Mouse (Mus musculus) midbrain, embryonic 16.5 days (tissue): ENCODE results near the gene Abr. TPM values are rescaled to one million over a fixed set of nuclear protein-coding genes. Genes with fewer than 3 reads are reported as not detected.

Experiments used
- ATAC-seq: fragments of 200-750 bp; cut with Nextera tagmentation; 2 replicates; pipeline ENCODE4 v1.8.0; 2017; ENCODE audit warnings: moderate TSS enrichment
- H3K27ac ChIP-seq: fragments of 300-500 bp; sonication (generic); 2 replicates; pipeline ENCODE4 v1.5.1; 2014; ENCODE audit warnings: mild to moderate bottlenecking, low read length, mixed read lengths
- H3K27me3 ChIP-seq: fragments of 300-500 bp; sonication (generic); 2 replicates; pipeline ENCODE4 v1.6.1; 2014; ENCODE audit warnings: low read depth, low read length, mixed read lengths; ENCODE audit not compliant: control insufficient read depth, insufficient read depth
- H3K36me3 ChIP-seq: fragments of 300-500 bp; sonication (generic); 2 replicates; pipeline ENCODE4 v1.6.1; 2014; ENCODE audit warnings: mild to moderate bottlenecking, low read length, moderate library complexity, mixed read lengths; ENCODE audit not compliant: control insufficient read depth, insufficient read depth
- H3K4me1 ChIP-seq: fragments of 300-500 bp; sonication (generic); 2 replicates; pipeline ENCODE4 v1.6.1; 2014; ENCODE audit warnings: mild to moderate bottlenecking, low read length, mixed read lengths; ENCODE audit not compliant: control insufficient read depth, insufficient read depth
- H3K4me2 ChIP-seq: fragments of 300-500 bp; sonication (generic); 2 replicates; pipeline ENCODE4 v1.6.1; 2014; ENCODE audit warnings: mild to moderate bottlenecking, low read length, mixed read lengths
- H3K4me3 ChIP-seq: fragments of 300-500 bp; sonication (generic); 2 replicates; pipeline ENCODE4 v1.5.1; 2014; ENCODE audit warnings: low read depth, mild to moderate bottlenecking, low read length, moderate library complexity, mixed read lengths
- H3K9ac ChIP-seq: fragments of 300-500 bp; sonication (generic); 2 replicates; pipeline ENCODE4 v1.6.1; 2014; ENCODE audit warnings: low read depth, low read length, mixed read lengths
- H3K9me3 ChIP-seq: fragments of 300-500 bp; sonication (generic); replicated peaks from 2 replicates; pipeline ENCODE4 v1.6.1; 2014; ENCODE audit warnings: mild to moderate bottlenecking, low read length, mixed read lengths; ENCODE audit not compliant: control insufficient read depth, poor library complexity, severe bottlenecking
- whole genome bisulfite sequencing: fragments of 180-500 bp; shearing (Covaris S2); extraction: QIAGEN DNeasy Blood & Tissue Kit; methylation state at CpG from one replicate; pipeline ENCODE4 v1.1.7; 2014; 5-methylcytosine and 5-hydroxymethylcytosine counted together
- polyA plus RNA-seq: library from polyadenylated mRNA; unstranded; fragments of >200 nt; fragmentation: Nextera tagmentation; extraction: Ambion mirVana; gene quantifications from 2 replicates; pipeline ENCODE4 v1.2.1, GENCODE M21; 2015

Gene Abr
- polyA plus RNA-seq, 1 experiment from 2014 or later = 110 TPM

DNA sequence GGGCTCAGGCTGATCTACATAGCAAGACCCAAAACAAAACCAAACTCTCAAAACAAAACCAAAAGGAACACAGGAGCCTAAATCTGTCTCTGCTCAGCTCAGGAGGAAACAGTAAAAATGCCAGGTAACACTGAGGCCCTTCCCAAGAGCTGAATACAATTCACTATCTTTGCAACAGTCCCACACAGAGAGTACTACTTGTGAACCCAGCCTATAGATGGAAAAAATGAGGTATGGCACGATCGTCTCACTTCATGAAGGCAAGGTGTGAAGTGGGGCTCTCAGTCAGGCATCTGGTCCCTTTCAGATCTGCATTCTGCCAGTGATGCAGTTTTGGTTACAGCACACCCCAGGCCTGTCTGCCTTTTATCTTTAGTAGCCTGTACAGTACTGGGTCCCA is 138.1 kb downstream of the Abr start:
- no peak for ATAC-seq
- no peak overlapping the region for H3K4me2 ChIP-seq
- H3K9me3 ChIP-seq = no peaks in the 10 kb centered on the region
- WGBS = 89% methylated on average over 2 of the region's 2 CpGs
- no peak overlapping the region for H3K27ac ChIP-seq
- no peak overlapping the region for H3K9ac ChIP-seq
- no peaks in the 10 kb centered on the region for H3K27me3 ChIP-seq
- no peak overlapping the region for H3K4me3 ChIP-seq
- H3K36me3 ChIP-seq = no peaks in the 10 kb centered on the region
- peaks cover 5% of the 10 kb centered on the region; the same call in 1 of the 2 replicates for H3K4me1 ChIP-seq

DNA sequence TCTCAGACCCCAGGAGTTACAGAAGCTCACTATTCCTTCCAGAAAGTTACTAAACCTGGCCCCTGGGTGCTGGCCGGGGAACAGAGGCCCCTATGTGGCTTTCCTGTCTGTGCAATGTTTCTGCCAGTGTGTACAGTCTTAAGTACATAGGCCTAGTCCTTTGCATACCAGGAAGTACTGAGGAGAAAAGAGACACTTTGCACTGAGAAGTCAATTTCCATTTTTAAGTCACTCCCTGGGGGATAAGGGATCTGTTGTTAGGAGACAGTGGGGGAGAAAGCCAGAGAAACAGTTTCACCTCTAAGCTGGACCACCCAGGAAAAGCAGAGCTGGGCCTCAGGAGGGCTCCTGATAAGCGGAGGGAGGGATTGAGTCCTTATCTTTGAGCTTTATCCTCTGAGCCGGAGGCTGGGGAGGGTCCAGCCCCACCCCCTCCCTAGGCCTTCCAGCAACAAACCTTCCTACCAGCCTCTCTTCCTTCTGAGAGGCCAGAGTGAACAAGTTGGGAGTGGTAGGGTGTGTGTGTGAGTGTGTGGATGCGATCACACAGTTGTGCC is 138.9 kb downstream of the Abr start:
- peaks cover 5% of the 10 kb centered on the region; the same call in 1 of the 2 replicates for H3K4me1 ChIP-seq
- H3K27ac ChIP-seq = no peak overlapping the region
- no peak overlapping the region for H3K4me2 ChIP-seq
- WGBS = 17% methylated on average over 4 of the region's 4 CpGs
- H3K9ac ChIP-seq = no peak overlapping the region
- H3K36me3 ChIP-seq = 0 out of 2 replicates have a peak, but pooled peaks cover 3% of the 10 kb centered on the region
- H3K9me3 ChIP-seq = no peaks in the 10 kb centered on the region
- ATAC-seq = no peak
- H3K4me3 ChIP-seq = no peak overlapping the region
- no peaks in the 10 kb centered on the region for H3K27me3 ChIP-seq

DNA sequence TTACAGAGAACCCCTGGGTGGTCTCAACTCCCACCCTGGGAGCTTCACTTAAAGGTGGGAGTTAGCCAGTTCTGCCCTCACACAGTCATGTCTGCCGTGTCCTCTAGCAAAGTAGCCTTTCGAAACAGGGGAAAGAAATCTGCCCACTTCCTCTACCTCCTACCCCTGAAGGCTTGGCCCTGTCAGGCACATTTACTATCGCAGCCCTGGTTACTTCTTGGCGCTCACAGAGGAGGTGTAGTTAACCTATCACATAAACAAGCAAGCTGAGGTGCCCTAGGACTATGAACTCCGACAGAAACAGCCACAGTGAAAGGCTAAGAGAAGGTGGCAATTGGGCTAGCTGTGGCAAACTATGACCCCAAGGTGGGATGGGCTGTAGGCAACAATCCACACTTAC is 139.4 kb downstream of the Abr start:
- no peak overlapping the region for H3K4me2 ChIP-seq
- H3K36me3 ChIP-seq = 0 out of 2 replicates have a peak, but pooled peaks cover 3% of the 10 kb centered on the region
- no peak overlapping the region for H3K4me3 ChIP-seq
- no peaks in the 10 kb centered on the region for H3K9me3 ChIP-seq
- no peak for ATAC-seq
- H3K9ac ChIP-seq = no peak overlapping the region
- no peaks in the 10 kb centered on the region for H3K27me3 ChIP-seq
- H3K4me1 ChIP-seq = peaks cover 5% of the 10 kb centered on the region; the same call in 1 of the 2 replicates
- H3K27ac ChIP-seq = no peak overlapping the region
- 53% methylated on average over 5 of the region's 5 CpGs for WGBS

DNA sequence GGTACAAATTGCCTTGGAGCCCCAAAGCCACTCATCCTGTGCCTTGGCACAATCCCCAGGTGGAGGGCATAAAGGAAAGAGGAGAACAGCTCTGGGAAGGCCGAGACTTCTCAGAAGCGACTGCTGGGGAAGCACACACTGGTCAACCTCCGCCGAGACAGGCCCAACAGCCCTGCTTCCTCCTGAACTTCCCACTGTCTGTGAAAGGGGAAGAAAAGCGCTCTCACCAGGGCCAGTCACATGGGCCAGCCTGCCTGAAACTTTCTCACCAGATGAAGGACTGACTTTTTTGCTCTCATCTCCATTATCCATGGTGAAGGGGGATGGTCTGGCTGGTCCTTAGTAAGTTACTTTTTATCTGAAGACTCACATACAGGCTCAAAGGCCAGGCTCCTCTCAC is 139.9 kb downstream of the Abr start:
- H3K27ac ChIP-seq = no peak overlapping the region
- no peaks in the 10 kb centered on the region for H3K9me3 ChIP-seq
- no peaks in the 10 kb centered on the region for H3K27me3 ChIP-seq
- WGBS = 49% methylated on average over 5 of the region's 5 CpGs
- no peak overlapping the region for H3K4me3 ChIP-seq
- H3K4me2 ChIP-seq = no peak overlapping the region
- H3K36me3 ChIP-seq = 0 out of 2 replicates have a peak, but pooled peaks cover 3% of the 10 kb centered on the region
- ATAC-seq = no peak
- H3K9ac ChIP-seq = no peak overlapping the region
- peaks cover 8% of the 10 kb centered on the region; the same call in 1 of the 2 replicates for H3K4me1 ChIP-seq

DNA sequence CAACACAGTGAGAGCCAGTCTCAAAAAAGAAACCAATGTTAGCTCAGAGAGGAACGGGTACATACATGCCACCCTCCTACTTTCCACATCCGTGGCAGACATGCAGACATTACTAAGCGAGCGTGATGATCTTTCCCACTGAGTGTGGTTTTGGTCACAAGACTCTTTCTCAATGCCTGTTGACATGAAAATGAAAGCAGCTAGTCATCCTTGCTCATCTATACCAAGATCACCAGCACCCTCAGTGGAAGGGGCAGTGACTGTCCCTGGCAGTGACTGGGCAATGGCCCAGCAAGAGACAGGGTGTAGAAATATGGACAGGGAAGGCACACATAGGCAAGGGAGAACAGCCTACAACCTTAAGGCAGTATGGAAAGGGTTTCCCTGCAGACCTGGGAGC is 142.4 kb downstream of the Abr start:
- H3K9me3 ChIP-seq = no peaks in the 10 kb centered on the region
- no peak overlapping the region for H3K4me3 ChIP-seq
- peaks cover 14% of the 10 kb centered on the region; the same call in 1 of the 2 replicates for H3K4me1 ChIP-seq
- ATAC-seq = no peak
- no peak overlapping the region for H3K27ac ChIP-seq
- H3K4me2 ChIP-seq = no peak overlapping the region
- WGBS = 97% methylated on average over 4 of the region's 4 CpGs
- H3K27me3 ChIP-seq = no peaks in the 10 kb centered on the region
- H3K36me3 ChIP-seq = 0 out of 2 replicates have a peak, but pooled peaks cover 3% of the 10 kb centered on the region
- H3K9ac ChIP-seq = no peak overlapping the region

DNA sequence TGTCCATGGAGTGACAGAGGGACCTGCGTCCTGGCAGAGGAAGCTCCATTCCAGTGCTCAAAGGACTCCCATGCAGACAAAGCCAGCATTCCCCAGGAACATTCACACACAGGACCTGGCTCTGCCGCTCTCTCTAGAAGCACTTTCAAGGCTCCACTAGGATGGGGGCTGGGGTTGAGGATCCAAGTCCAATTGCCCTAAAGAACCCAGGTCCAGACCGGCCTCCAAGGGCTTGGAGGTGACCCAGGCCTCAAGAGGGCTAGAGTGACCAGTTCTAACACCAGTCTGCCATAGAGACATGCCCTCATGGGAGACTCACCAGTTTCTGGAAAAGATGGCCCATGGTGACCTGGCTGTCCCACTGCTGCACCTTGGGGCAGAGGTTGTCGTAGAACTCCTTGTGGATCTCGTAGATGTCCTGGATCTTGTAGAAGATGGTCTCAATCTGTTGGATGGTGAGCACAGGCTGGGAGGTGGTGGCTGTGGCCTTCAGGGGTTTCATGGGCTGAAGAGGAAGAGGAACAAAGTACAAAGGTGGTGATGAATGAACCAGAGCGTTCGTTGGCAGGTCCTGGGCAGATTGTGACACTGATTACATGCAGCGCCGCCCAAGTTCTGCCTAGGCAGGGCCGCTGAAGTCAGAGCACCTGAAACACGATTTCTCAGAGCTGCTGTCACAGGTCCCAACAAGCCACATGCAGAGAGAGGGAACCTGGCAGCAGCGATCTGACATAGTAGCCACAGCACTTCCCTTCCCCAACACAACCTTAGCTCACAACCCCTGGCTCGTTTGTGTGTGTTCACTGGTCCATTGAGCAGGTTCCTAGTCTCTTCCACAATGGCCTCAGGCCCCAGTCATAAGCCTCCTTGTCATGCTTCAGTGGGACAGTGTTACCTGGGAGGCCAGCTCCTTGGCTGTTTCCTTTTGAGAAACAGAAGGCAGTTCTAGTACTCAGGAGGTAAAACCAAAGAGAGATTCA is 143.1 kb downstream of the Abr start:
- no peak for ATAC-seq
- H3K4me3 ChIP-seq = no peak overlapping the region
- no peak overlapping the region for H3K9ac ChIP-seq
- no peak overlapping the region for H3K4me2 ChIP-seq
- no peaks in the 10 kb centered on the region for H3K9me3 ChIP-seq
- peaks cover 14% of the 10 kb centered on the region; the same call in 1 of the 2 replicates for H3K4me1 ChIP-seq
- WGBS = 89% methylated on average over 13 of the region's 13 CpGs
- no peak overlapping the region for H3K27ac ChIP-seq
- H3K36me3 ChIP-seq = 0 out of 2 replicates have a peak, but pooled peaks cover 3% of the 10 kb centered on the region
- no peaks in the 10 kb centered on the region for H3K27me3 ChIP-seq

DNA sequence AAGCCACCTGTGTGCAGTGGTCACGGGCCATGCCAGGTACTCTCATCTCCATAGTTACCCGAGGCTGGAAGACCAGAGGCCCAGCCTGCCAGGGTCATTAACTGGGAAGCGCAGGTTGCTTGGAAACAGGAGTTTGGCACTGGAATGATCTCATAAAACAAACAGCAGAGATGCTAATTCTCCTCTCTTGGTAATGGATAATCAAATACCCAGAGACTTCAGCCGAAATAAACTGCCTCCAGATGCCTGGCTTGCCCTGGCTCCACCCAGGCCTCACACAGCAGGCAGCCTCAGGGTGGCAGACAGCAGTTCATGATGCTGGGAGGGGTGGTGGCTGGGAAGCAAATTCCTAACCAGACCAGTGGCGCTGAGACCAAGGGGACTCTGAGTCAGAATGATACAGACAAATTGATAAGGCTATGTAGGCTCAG is 145.0 kb downstream of the Abr start:
- H3K27me3 ChIP-seq = no peaks in the 10 kb centered on the region
- H3K27ac ChIP-seq = peak overlapping the region; percentile 43; the same call in 1 of the 2 replicates
- no peak overlapping the region for H3K9ac ChIP-seq
- H3K4me2 ChIP-seq = no peak overlapping the region
- no peak for ATAC-seq
- no peak overlapping the region for H3K4me3 ChIP-seq
- no peaks in the 10 kb centered on the region for H3K9me3 ChIP-seq
- peaks cover 27% of the 10 kb centered on the region for H3K4me1 ChIP-seq
- 27% methylated on average over 5 of the region's 5 CpGs for WGBS
- H3K36me3 ChIP-seq = 0 out of 2 replicates have a peak, but pooled peaks cover 3% of the 10 kb centered on the region

DNA sequence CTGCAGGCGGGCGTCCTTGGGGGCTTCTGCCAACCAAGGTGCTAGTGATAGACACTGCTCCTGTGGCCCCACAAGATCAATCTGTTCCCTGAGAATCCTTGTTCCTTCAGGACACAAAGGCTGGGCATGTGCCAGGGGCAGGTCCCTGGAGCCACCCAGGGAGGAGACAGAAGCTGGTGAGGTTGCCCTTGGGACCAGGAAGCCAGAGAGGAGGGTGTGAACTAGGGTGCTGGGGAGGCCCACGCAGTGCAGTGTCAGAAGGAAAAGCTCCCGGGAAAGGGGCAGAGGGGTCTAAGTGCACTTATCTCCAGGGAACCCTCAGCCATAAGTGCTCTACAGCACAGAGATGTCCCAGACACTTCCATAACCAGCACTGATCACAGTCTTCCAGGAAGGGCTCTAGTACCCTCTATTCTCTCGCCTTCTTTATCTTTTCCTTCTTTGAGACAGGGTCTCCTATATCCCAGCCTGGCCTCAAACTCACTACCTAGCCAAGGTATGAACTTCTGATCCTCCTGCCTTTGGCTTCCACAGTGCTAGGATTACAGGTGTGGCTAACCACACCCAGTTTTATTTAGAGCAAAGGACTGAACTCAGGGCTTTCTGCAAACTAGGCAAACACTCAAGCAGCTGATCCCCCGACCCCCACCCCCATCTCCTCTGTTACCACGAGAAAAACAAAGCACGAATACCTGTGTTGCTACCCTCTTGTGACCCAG is 145.6 kb downstream of the Abr start:
- H3K36me3 ChIP-seq = 0 out of 2 replicates have a peak, but pooled peaks cover 3% of the 10 kb centered on the region
- no peak overlapping the region for H3K4me3 ChIP-seq
- no peak overlapping the region for H3K4me2 ChIP-seq
- H3K27ac ChIP-seq = peak overlapping the region; percentile 43
- WGBS = 70% methylated on average over 8 of the region's 8 CpGs
- no peaks in the 10 kb centered on the region for H3K9me3 ChIP-seq
- no peak overlapping the region; the same call in 1 of the 2 replicates for H3K9ac ChIP-seq
- no peaks in the 10 kb centered on the region for H3K27me3 ChIP-seq
- no peak for ATAC-seq
- peaks cover 33% of the 10 kb centered on the region for H3K4me1 ChIP-seq
